Mouse (Mus musculus) embryonic stem cell, embryonic (primary cell): ENCODE results near the gene Clasp1.

Experiments used
- CTCF ChIA-PET, 4 experiments: fragments of 300-600 bp in 2 of 4; fragments of 350-600 bp in 2 of 4; sonication (Branson Sonifier 250); formaldehyde crosslinking; loops; one replicate each; lab custom pipeline; 2022; ENCODE audit warnings: inconsistent platforms in 2 of 4; lab: Charles Lee
- POLR2A ChIA-PET, 4 experiments: fragments of 300-600 bp in 2 of 4; fragments of 350-600 bp in 2 of 4; sonication (Branson Sonifier 250); formaldehyde crosslinking; loops; one replicate each; lab custom pipeline; 2022; ENCODE audit warnings: antibody characterized with exemption in 4 of 4, inconsistent platforms in 1 of 4; lab: Charles Lee

Gene Clasp1

GRCm38 (mm10) chr1:118388757-118389453 is at the start of gene Clasp1:
Gene Clasp1 (plus strand): TSS chr1:118389058.
- ChIA-PET CTCF (no interaction called here), POLR2A (interaction anchor here (0.7 to 8.1 kb wide), 37 partner anchors 9 to 1134 kb away, joined by 3 to 70 read pairs (median 4); partner anchors contain the start of gene Tsn (in 1 of the 4))

- CTCF ChIA-PET, result interaction anchor here in 2 of 4 experiments (0.6 to 1.5 kb wide), 3 partner anchors 9 to 282 kb away, joined by 3 to 6 read pairs (median 3); no protein-coding TSS in a partner anchor
- POLR2A ChIA-PET, result interaction anchor here in 3 of 4 experiments (0.5 to 5.2 kb wide), 27 partner anchors 10 to 1813 kb away, joined by 3 to 70 read pairs (median 4); partner anchors contain the start of genes Clasp1 (in 1 of the 3) and Nifk (in 1 of the 3)
Observed at GRCm38 (mm10) chr1:118343649-118344435, 45.0 kb upstream of the Clasp1 start.

- POLR2A ChIA-PET, result interaction anchor here in 2 of 4 experiments (0.6 to 2.5 kb wide), 9 partner anchors 9 to 662 kb away, joined by 3 to 11 read pairs (median 4); partner anchors contain the start of gene Nifk (in 1 of the 2)
- CTCF ChIA-PET, result no interaction called here
Observed at GRCm38 (mm10) chr1:118349922-118350321, 38.9 kb upstream of the Clasp1 start.

- CTCF ChIA-PET, result interaction anchor here in 1 of 4 experiments (0.7 kb wide), 1 partner anchor 19 kb away, joined by 4 read pairs; no protein-coding TSS in a partner anchor
- POLR2A ChIA-PET, result interaction anchor here in 3 of 4 experiments (0.8 to 4.5 kb wide), 8 partner anchors 9 to 100 kb away, joined by 3 to 23 read pairs (median 3); no protein-coding TSS in a partner anchor
Observed at GRCm38 (mm10) chr1:118359071-118359761, 29.6 kb upstream of the Clasp1 start.

- ChIA-PET CTCF (interaction anchor here (0.6 to 1.6 kb wide), 11 partner anchors 15 to 903 kb away, joined by 3 to 12 read pairs (median 4); no protein-coding TSS in a partner anchor), POLR2A (interaction anchor here (0.5 to 8.0 kb wide), 23 partner anchors 11 to 258 kb away, joined by 3 to 75 read pairs (median 4); partner anchors contain the start of gene Clasp1 (in 3 of the 4))
Observed at GRCm38 (mm10) chr1:118367970-118368369, 20.9 kb upstream of the Clasp1 start.

- ChIA-PET CTCF (interaction anchor here (0.6 to 1.6 kb wide), 12 partner anchors 14 to 902 kb away, joined by 3 to 12 read pairs (median 4); no protein-coding TSS in a partner anchor), POLR2A (interaction anchor here (0.8 to 8.0 kb wide), 22 partner anchors 11 to 257 kb away, joined by 3 to 75 read pairs (median 4); partner anchors contain the start of gene Clasp1 (in 3 of the 4))
Observed at GRCm38 (mm10) chr1:118368721-118369461, 20.0 kb upstream of the Clasp1 start.

GRCm38 (mm10) chr1:118377784-118378183 is 11.1 kb upstream of the Clasp1 start:
- ChIA-PET POLR2A (interaction anchor here in 1 of 4 experiments (0.6 to 1.3 kb wide), 4 partner anchors 10 to 82 kb away, joined by 3 to 4 read pairs (median 4); partner anchors contain the start of gene Clasp1), CTCF (interaction anchor here in 1 of 4 experiments (0.6 kb wide), 1 partner anchor 19 kb away, joined by 4 read pairs; no protein-coding TSS in a partner anchor)

GRCm38 (mm10) chr1:118380105-118380786 is 8.6 kb upstream of the Clasp1 start:
- CTCF ChIA-PET, result no interaction called here

GRCm38 (mm10) chr1:118388127-118388756 is 616 bp upstream of the Clasp1 start:
- POLR2A ChIA-PET, result interaction anchor here (0.7 to 8.1 kb wide), 44 partner anchors 8 to 1135 kb away, joined by 3 to 70 read pairs (median 4); partner anchors contain the start of gene Tsn (in 1 of the 4)
- CTCF ChIA-PET, result no interaction called here

More at GRCm38 (mm10) chr1:118380105-118380786, 8.6 kb upstream of the Clasp1 start:
- POLR2A ChIA-PET, result interaction anchor here in 2 of 4 experiments (0.6 to 1.6 kb wide), 7 partner anchors 8 to 188 kb away, joined by 3 to 8 read pairs (median 4); no protein-coding TSS in a partner anchor

- ChIA-PET CTCF (no interaction called here), POLR2A (interaction anchor here in 2 of 4 experiments (0.8 to 8.1 kb wide), 11 partner anchors 9 to 240 kb away, joined by 3 to 70 read pairs (median 12); no protein-coding TSS in a partner anchor)
Observed at GRCm38 (mm10) chr1:118389454-118390265, 802 bp downstream of the Clasp1 start.

- ChIA-PET POLR2A (interaction anchor here in 3 of 4 experiments (0.8 to 14.8 kb wide), 11 partner anchors 9 to 80 kb away, joined by 3 to 158 read pairs (median 3); no protein-coding TSS in a partner anchor), CTCF (no interaction called here)
Observed at GRCm38 (mm10) chr1:118390266-118390660, 1.4 kb downstream of the Clasp1 start.

GRCm38 (mm10) chr1:118390871-118391387 is 2.1 kb downstream of the Clasp1 start:
- CTCF ChIA-PET, result interaction anchor here in 1 of 4 experiments (0.7 kb wide), 1 partner anchor 12 kb away, joined by 9 read pairs; no protein-coding TSS in a partner anchor
- POLR2A ChIA-PET, result interaction anchor here in 3 of 4 experiments (0.6 to 14.8 kb wide), 18 partner anchors 8 to 1252 kb away, joined by 3 to 158 read pairs (median 3); no protein-coding TSS in a partner anchor

- CTCF ChIA-PET, result interaction anchor here in 1 of 4 experiments (0.7 kb wide), 1 partner anchor 1799 kb away, joined by 3 read pairs; no protein-coding TSS in a partner anchor
- POLR2A ChIA-PET, result interaction anchor here in 3 of 4 experiments (0.7 to 14.8 kb wide), 15 partner anchors 9 to 244 kb away, joined by 3 to 158 read pairs (median 4); no protein-coding TSS in a partner anchor
Observed at GRCm38 (mm10) chr1:118392246-118392645, 3.4 kb downstream of the Clasp1 start.

GRCm38 (mm10) chr1:118393916-118394315 is 5.1 kb downstream of the Clasp1 start:
- CTCF ChIA-PET, result no interaction called here
- POLR2A ChIA-PET, result interaction anchor here in 2 of 4 experiments (0.9 to 14.8 kb wide), 8 partner anchors 9 to 234 kb away, joined by 3 to 158 read pairs (median 4); partner anchors contain the start of gene Tfcp2l1 (in 1 of the 2)
